Mouse (Mus musculus): ENCODE results near the gene Fibp. TPM values are rescaled to one million over a fixed set of nuclear protein-coding genes. Genes with fewer than 3 reads are reported as not detected.
A peak's percentile ranks its signal among the peaks of the same experiment; 100 is the strongest.

Gene Fibp
- polyA plus RNA-seq, 1 experiment = 130 TPM

DNA sequence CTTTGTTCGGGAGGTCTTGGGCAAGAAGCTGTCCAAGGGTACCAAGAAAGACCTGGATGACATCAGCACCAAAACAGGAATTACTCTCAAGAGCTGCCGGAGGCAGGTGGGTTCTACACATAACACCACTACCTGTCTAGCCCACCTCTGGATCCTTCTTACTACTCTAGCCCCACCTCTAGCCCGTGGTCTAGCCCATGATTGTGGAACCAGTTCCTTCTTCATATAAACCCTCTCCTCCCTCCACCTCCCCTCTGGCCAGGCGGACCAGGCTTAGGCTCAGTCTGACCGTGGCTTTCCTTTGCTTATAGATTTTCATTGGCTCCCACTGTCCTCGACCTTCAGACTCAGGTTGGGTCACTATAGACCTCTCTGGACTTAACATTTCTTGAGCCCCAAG lies 996 bp downstream of the Fibp start:
- DNase-seq (ENCODE audit: extremely low spot score in 1 of 2, low spot score in 1 of 2) = no peak

DNA sequence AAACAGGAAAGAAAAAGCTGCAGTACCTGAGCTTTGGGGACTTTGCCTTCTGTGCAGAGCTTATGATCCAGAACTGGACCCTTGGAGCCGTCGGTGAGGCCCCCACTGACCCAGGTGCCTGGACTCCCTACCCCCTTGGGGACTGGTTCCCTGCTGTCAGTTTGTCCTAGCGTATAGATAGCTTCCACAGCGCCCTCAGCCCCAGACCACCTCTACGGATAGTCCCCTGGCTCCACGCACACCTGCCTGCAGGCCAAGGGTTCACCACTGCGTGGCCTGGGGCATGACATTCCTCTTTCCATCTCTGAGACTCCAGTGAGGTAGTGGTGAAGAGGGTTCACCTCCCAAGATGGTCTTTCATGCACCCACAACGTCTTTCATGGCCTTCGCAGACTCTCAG lies 2.8 kb downstream of the Fibp start:
- DNase-seq (ENCODE audit: extremely low spot score in 1 of 2, low spot score in 1 of 2) = no peak

DNA sequence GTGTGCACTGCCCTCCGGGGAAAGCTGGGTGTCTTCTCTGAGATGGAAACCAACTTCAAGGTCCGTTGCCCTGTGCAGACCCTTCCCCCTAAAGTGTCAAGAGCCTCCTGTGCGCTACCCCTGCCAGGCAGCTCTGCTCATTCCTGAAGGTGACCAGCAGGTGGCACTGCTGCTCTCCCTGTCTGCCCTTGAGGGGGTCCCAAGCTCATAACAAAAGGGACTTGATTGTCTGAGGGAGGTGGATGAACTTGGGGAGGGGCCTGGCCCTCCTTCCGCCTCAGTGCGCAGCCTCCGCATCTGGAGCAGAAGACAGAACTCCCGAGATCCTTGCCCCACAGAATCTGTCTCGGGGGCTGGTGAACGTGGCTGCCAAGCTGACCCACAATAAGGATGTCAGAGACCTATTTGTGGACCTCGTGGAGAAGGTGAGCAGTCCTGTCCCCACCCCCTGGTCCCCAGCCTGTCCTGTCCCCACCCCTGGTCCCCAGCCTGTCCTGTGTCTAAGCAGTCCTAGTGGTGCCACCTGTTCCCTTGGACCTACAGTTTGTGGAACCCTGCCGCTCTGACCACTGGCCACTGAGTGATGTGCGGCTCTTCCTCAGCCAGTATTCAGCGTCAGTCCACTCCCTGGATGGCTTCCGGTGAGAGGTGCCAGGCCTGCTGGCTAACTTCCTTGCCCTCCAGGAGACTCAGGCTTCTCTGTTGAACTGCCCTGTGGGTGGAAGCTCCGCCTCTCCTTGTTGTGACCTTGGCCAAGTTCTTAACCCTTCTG lies 3.6 kb downstream of the Fibp start:
- DNase-seq (ENCODE audit: extremely low spot score in 1 of 2, low spot score in 1 of 2) = peak in 1 of 2 experiments; percentile 56

DNA sequence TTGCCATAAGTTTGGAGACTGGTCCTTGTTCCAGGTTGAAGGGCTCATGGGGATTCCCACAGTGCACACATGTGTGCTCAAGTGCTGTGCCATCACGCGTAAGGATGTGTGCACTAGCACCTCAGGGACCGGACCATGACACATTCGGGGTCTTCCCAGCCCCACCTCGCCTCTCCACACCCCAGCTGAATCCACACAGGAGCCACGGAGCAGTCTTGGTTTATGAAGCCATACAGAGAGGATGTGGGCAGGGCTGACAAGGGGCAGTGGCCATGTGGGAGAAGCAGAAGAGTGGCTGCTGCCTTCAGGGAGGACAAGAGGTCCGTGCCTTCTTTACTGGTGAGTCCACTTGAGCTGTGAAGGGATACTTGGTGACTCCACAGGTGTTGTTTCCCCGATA lies 4.6 kb downstream of the Fibp start:
- no peak for DNase-seq (ENCODE audit: extremely low spot score in 1 of 2, low spot score in 1 of 2)

DNA sequence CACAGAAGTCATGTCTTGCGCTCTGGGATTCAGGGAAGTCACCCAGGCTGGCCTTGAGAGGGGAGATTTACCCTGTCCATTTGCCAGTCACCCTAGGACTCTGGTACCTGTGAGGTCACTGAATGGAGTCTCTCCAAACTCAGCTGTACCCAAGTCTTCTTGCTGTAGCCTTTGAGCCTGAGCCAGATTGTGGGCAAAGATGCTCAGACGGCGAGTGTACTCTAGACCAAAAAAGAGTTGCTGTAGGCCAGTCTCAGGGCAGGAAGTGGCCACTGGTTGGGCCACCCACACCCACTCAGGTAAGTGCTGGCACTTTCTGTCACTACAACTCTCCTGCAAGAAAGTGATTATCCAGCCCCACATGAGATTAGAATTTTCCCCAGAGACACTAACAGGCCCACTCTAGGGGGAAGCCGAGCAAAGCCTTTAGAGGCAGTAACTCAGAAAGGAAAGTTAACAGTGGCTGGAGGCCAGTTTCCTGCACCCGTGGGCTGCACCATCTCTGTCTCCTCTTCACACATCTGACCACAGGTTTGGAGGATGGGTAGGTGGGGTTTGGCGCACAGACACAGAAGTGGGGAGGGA lies 6.6 kb downstream of the Fibp start:
- DNase-seq (ENCODE audit: extremely low spot score in 1 of 2, low spot score in 1 of 2) = no peak

DNA sequence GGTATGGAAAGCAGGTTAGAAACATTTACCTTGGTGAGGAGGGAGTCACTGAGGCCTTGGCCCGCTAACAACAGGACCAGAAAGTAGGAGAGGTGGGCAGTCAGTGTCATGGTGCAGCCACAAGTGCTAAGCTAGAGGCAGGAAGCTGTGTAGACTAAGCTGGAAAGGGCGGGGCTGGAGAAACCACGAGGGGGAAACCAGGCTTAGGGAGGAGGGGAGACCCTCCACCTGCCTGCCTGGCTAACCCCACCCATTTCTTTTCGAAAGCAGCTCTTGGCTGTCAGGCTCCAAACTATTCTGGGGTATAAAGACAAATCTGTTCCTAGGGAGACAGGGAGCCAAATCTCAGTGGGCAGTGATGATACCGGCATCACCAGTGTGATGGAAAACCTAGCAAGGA lies 8.0 kb downstream of the Fibp start, which contains the start of gene Ctsw:
TSS of gene Ctsw (minus strand) at position 134 of the 400 bp plus-strand sequence.
- DNase-seq (ENCODE audit: extremely low spot score in 1 of 2, low spot score in 1 of 2) = no peak

DNA sequence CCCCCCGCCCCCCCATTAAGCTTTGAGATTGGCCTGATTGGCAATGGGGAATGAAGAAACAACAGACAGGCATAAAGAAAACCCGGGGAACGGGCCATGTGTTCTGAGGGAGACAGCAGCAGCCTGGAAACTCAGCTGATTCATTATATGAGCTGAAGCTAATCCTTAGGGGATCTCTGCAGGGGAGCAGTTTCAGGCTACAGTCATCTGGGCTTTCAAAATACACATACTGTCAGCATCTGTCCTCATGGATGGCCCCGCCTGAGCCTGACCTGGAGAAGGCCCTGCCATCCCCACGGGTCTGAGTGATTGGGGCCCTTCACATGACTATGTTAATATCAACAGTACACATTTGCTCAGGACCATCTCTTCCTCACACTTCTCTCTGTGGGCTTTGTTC lies 11.4 kb downstream of the Fibp start:
- no peak for DNase-seq (ENCODE audit: extremely low spot score in 1 of 2, low spot score in 1 of 2)

DNA sequence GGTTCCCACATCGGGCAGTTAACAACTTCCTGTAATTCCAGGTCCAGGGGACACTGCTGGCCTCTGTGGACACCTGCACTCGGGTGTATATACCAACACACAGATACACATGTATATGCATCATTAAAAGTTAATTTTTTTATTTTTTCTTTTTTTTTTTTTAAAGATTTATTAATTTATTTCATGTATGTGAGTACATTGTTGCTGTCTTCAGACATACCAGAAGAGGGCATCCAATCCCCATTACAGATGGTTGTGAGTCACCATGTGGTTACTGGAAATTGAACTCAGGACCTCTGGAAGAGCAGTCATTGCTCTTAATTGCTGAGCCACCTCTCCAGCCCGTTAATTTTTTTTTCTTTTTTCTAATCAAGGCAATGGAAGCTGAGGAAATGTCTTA lies 12.4 kb downstream of the Fibp start:
- no peak for DNase-seq (ENCODE audit: extremely low spot score in 1 of 2, low spot score in 1 of 2)

DNA sequence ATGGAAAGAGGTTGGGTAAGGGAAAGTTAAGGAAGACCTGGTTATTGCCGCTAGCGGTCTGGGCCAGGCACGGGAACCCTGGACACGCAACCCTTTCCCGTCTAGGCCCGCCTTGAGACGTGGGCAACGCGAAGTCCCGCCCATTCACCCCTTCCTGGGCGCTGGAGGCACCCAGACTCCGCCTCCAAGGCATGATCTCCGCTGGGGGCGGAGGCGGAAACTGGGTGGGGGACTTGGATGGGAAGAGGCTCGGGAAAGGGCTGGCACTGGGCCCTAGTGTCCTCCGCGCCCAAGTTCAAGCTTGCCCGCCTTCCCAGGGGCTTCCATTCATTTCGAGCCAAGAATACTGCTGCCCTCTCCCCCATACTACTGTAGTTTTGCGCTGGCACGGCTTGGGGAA lies 13.3 kb downstream of the Fibp start, which contains the start of gene Efemp2:
TSS of gene Efemp2 (plus strand) at position 235 of the 400 bp plus-strand sequence.
- peak in 1 of 2 experiments; percentile 70 for DNase-seq (ENCODE audit: extremely low spot score in 1 of 2, low spot score in 1 of 2)

DNA sequence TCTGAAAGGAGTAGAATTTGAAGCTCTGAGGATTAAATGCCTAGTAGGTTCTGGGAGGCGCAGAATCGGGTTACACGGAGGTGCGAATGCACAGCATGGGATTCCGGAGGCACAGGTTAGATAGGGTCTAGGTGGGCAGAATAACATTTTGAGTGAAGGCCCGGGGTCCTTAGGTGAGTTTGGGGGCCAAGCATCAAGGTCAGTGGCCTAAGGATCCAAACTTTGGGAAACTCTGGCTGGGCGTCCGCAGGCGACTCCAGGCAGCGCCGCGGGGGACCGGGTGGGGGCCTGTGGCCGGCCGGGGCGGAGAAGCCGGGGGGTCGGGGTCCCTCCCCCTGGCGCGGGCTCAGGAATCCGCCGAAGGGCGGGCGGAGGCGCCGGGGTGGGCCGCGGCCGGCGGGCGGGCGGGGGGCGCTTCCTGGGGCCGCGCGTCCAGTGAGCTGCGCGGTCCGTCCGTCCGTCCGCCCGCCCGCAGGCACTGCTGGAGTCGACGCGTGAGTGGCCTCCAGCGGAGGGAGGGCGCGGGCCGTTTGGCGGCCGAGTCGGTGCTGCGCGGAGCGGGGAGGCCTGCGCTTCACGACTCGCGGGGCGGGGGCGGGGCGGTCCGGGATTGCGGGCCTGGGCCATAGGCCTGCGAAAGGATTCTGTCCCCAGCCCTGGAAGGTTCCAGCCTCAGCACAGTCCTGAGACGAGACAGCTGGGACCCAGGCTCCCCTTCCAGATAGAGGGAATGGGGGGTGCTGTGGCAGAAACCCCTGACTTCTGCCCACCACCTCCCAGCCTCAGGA lies 14.1 kb downstream of the Fibp start:
- no peak for DNase-seq (ENCODE audit: extremely low spot score in 1 of 2, low spot score in 1 of 2)

DNA sequence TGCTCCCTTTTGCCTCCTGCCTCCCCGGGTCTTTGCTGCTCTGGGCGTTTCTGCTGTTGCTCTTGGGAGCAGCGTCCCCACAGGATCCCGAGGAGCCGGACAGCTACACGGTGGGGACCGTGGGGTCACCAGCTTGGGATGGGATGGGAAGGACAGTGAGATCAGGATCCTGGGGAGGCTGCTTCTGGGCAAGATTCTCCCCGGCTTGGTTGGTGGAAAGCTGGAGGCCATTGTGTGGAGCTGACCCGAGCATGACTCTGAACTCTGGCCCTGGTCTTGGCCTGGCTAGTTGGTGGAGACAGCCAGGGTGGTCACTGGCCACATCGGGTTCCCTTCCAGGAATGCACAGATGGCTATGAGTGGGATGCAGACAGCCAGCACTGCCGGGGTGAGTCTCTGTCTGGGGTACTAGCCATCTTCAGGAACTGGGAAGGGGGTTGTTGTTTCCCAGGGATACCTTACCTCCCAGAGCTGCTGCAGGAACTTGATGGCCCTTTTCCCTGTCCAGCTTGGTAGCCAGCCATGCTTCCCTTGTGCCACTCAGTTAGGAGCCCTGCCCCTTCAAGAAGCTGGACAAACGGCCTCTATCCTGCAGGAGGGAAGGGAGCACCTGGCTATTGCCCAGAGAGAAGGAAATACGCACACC lies 14.8 kb downstream of the Fibp start:
- no peak for DNase-seq (ENCODE audit: extremely low spot score in 1 of 2, low spot score in 1 of 2)

DNA sequence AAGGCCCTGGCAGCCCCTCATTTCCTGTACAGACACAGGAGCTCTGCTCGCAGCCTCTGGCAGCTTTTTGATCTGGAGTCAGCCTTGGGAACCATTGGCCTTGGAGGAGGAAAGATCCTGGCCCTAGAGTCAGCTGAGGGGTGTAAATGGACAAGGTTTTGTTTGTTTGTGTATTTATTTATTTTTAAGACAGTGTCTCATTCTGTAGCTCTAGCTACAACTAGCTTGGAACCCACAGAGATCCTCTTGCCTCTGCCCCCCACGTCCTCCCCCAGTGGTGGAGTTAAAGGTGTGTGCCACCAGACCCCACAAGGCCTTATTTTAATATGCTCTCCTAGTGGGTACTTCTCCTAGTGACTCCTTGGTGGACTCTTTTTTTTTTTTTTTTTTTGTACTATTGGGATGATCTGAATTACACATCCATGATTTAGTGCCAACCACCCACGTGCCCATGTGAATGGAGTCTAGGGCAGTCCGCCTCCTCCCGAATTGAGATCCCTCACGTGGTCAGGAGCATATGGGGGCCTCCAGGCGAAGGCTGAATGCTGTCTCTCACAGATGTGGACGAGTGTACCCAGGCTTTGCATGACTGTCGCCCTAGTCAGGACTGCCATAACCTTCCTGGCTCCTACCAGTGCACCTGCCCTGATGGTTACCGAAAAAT lies 16.7 kb downstream of the Fibp start:
- DNase-seq (ENCODE audit: extremely low spot score in 1 of 2, low spot score in 1 of 2) = peak in 1 of 2 experiments; percentile 71

DNA sequence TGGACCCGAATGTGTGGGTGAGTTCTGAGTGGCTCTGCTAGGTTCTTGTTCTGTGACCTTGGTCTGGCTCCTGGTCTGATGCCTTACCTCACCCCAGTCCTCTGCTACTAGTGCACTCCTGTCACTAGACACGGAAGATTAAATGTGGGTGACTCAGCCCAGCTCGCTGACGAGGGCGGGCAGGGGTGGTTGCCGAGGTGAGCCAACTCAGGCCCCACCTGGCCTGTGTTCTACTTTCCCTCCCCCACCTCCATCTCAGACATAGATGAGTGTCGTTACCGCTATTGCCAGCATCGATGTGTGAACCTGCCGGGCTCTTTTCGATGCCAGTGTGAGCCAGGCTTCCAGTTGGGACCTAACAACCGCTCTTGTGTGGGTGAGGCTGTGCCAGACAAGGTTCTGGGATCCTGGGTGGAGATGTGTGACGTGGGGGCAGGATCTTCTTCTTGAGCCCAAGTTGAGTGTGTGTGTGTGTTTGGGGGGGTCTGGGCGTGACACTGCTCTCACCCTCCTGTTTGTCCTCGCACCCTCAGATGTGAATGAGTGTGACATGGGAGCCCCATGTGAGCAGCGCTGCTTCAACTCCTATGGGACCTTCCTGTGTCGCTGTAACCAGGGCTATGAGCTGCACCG lies 17.4 kb downstream of the Fibp start:
- DNase-seq (ENCODE audit: extremely low spot score in 1 of 2, low spot score in 1 of 2) = no peak

DNA sequence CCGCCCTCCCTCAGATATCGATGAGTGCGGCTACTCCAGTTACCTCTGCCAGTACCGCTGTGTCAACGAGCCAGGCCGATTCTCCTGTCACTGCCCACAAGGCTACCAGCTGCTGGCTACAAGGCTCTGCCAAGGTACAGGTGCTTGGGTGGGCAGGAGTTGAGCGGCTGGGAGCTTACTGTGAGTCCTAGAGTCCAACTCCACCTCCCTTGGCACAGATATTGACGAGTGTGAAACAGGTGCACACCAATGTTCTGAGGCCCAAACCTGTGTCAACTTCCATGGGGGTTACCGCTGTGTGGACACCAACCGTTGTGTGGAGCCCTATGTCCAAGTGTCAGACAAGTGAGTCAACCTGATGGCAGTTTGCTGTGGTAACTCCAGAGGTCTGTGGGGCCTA lies 19.6 kb downstream of the Fibp start:
- no peak for DNase-seq (ENCODE audit: extremely low spot score in 1 of 2, low spot score in 1 of 2)

DNA sequence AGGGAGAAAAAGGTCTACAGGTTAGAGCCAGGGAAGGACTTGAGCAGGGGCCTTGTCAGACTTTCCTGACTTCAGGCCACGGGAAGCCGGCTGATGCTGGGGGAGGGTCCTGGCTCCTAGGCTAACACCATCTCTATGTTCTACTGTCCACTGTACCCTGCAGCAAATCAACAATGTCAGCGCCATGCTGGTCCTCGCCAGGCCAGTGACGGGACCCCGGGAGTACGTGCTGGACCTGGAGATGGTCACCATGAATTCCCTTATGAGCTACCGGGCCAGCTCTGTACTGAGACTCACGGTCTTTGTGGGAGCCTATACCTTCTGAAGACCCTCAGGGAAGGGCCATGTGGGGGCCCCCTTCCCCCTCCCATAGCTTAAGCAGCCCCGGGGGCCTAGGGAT lies 21.0 kb downstream of the Fibp start:
- DNase-seq (ENCODE audit: extremely low spot score in 1 of 2, low spot score in 1 of 2) = no peak

DNA sequence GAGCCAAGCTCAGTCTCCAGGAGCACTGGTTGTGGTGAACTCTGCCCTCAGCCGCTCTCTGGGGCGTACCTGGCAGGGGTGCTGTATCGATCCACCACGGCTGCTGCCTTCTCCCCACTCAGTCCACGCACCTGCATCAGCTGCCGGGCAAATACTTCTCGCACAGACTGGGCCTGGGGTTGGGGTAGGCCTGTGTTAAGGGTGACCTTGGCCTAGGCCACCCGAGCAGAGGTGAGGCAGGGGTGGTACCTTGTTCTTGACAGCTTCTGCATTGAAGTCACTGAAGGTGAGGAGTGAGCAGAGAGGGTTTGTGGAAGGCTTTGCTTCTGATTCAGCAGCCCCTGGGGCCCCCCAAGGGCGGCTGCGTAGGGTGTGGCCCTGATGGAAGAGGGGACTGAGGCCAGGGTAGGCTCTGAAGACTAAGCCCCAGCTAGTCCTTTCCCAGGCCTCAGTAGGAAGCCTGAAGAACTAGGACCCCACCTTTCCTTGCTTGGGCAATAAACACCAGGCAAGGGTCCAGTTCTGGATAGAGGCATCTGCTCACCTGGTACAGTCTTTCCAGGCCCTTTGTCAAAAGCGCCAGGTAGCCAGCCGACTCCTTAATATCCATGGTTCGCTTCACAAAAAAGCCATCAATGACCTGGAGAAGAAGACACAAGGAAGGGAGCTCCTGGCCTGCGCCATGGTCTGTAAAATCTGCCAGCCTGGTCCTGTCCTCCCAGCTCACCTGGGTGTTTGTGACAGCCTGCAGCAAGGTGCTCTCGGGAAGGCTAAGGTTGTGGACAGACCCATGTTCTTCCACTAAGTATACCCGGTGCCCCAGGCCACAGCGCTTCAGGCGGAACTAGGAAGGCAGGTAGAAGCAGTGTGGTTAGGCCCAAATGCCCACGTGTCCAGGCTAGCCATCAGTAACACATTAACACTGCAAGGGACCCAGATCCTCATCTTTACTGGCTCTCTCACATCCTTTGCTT lies 23.3 kb downstream of the Fibp start:
- no peak for DNase-seq (ENCODE audit: extremely low spot score in 1 of 2, low spot score in 1 of 2)

DNA sequence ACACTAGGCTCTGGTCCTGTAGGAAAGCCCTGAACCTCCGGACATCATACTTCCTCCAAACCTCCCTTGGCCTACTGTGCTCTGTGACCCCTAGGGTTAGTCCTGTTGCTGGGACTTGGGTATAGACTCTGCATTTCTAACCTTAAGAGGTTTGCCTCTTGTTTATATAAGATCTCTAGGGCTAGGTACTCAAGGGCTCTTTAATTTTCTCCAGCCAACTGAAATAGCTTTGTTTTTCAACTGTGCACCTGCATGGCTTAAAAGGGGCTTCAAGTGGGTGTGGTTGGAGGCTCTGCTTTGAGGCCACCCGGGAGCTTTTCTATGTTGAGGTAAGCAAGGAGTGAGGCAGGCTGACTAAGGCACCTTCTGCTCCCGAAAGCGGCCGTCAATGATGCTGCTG lies 24.1 kb downstream of the Fibp start:
- DNase-seq (ENCODE audit: extremely low spot score in 1 of 2, low spot score in 1 of 2) = no peak

DNA sequence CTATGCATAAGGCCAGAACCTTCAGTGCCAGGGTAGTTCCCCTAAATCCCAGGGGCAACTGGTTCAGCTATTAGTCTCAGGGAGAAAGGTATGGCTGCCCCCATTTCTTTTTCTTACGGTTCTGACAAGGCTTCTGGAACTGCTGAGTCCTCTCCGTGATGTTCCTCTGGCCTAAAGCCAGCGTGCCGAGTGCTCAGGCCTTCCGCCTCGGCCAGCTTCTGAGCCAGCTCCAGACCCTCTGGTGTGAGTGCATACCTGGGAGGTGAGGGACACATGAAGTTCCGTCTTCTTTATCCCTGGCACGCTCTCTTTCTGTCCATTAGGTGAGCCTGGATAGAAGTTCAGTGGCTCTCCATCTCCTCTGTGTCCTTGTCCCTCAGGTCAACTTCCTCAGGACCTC lies 25.0 kb downstream of the Fibp start:
- no peak for DNase-seq (ENCODE audit: extremely low spot score in 1 of 2, low spot score in 1 of 2)

DNA sequence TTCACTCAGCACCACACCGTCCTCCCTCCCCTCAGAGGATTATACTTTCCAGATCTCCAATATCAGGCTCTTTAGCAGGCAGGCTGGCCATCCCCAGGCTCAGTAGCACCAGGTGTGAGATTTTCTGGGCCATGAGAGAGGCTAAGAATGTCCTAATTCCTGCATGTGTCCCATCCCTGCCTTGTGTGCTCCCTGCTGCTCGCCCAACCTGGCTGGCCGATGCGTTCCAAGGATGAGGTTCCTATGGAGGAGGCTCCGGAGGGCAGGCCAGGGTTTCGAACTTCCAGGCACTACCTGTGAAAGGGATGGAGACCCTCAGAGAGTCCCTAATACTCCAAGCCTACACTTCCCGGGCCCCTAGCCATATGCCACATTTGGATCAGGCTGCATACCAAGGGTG lies 25.4 kb downstream of the Fibp start:
- DNase-seq (ENCODE audit: extremely low spot score in 1 of 2, low spot score in 1 of 2) = no peak

All from frontal cortex, adult 2 months (tissue).